Mouse (Mus musculus) hindbrain, embryonic 16.5 days (tissue): Measurements from ENCODE around the gene Vmn1r5. TPM values are rescaled to one million over a fixed set of nuclear protein-coding genes. Genes with fewer than 3 reads are reported as not detected.
"Not testable (repeated sequence)": the region's sequence is repeated elsewhere in the genome, so short reads cannot be mapped to it uniquely, and the experiment has no call there.

ENCODE experiments used
- ATAC-seq: fragments of 200-750 bp; cut with Nextera tagmentation; 2 replicates; pipeline ENCODE4 v1.8.0; 2017; ENCODE audit warnings: moderate TSS enrichment, moderate library complexity
- H3K27ac ChIP-seq: fragments of 300-500 bp; sonication (generic); 2 replicates; pipeline ENCODE4 v1.5.1; 2014; ENCODE audit warnings: low read depth, mild to moderate bottlenecking, control low read depth, low read length, moderate library complexity
- H3K27me3 ChIP-seq: fragments of 300-500 bp; sonication (generic); replicated peaks from 2 replicates; pipeline ENCODE4 v1.6.1; 2014; ENCODE audit warnings: low read length; ENCODE audit not compliant: control insufficient read depth, insufficient read depth
- H3K36me3 ChIP-seq: fragments of 300-500 bp; sonication (generic); 2 replicates; pipeline ENCODE4 v1.6.1; 2014; ENCODE audit warnings: mild to moderate bottlenecking, low read length, moderate library complexity, mixed read lengths; ENCODE audit not compliant: control insufficient read depth, insufficient read depth
- H3K4me1 ChIP-seq: fragments of 300-500 bp; sonication (generic); 2 replicates; pipeline ENCODE4 v1.6.1; 2014; ENCODE audit warnings: low read depth, low read length; ENCODE audit not compliant: control insufficient read depth, insufficient read depth
- H3K4me2 ChIP-seq: fragments of 300-500 bp; sonication (generic); 2 replicates; pipeline ENCODE4 v1.6.1; 2014; ENCODE audit warnings: mild to moderate bottlenecking, low read length, control low read depth, moderate library complexity
- H3K4me3 ChIP-seq: fragments of 300-500 bp; sonication (generic); 2 replicates; pipeline ENCODE4 v1.5.1; 2014; ENCODE audit warnings: mild to moderate bottlenecking, low read length, control low read depth, moderate library complexity
- H3K9ac ChIP-seq: fragments of 300-500 bp; sonication (generic); 2 replicates; pipeline ENCODE4 v1.6.1; 2014; ENCODE audit warnings: low read depth, mild to moderate bottlenecking, control low read depth, low read length, moderate library complexity
- H3K9me3 ChIP-seq: fragments of 300-500 bp; sonication (generic); 2 replicates; pipeline ENCODE4 v1.6.1; 2014; ENCODE audit warnings: mild to moderate bottlenecking, low read length, moderate library complexity; ENCODE audit not compliant: control insufficient read depth
- WGBS: fragments of 180-500 bp; shearing (Covaris S2); extraction: QIAGEN DNeasy Blood & Tissue Kit; methylation state at CpG from one replicate; pipeline ENCODE4 v1.1.7; 2014; 5-methylcytosine and 5-hydroxymethylcytosine counted together
- polyA plus RNA-seq: library from polyadenylated mRNA; unstranded; fragments of >200 nt; fragmentation: Nextera tagmentation; extraction: Ambion mirVana; gene quantifications from 2 replicates; pipeline ENCODE4 v1.2.1, GENCODE M21; 2015

Vmn1r5 gene
- polyA plus RNA-seq, result not detected in 2 replicates

DNA sequence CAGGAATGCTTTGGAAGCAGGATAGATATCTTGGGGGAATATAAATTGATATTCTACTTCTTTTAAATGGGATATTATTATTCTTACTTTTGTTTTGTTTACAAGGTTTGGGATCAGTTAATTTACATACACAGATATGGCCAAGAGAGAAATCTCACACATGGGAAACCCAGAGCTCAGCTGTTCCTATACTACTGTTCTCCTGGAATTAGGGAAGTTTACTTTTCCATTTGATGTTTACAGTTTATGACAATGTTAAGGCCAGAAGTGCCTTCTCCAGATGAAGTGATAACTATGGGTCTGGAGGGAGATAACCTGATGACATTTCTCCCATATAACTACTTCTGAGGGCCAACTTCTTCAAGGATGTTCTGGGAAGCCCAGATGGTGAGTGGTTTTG, at the start of gene Vmn1r5:
TSS of gene Vmn1r5 (plus strand) at position 301 of the 400 bp plus-strand sequence.
- no peaks in the 10 kb centered on the region for H3K36me3 ChIP-seq
- no peak within 1 kb of the TSS for H3K27ac ChIP-seq
- H3K27me3 ChIP-seq, result no peaks in the 10 kb centered on the region
- H3K9ac ChIP-seq, result no peak within 1 kb of the TSS
- no peaks in the 10 kb centered on the region for H3K9me3 ChIP-seq
- no peak for ATAC-seq
- no peak within 1 kb of the TSS for H3K4me2 ChIP-seq
- no peaks in the 10 kb centered on the region for H3K4me1 ChIP-seq
- no peak within 1 kb of the TSS for H3K4me3 ChIP-seq

DNA sequence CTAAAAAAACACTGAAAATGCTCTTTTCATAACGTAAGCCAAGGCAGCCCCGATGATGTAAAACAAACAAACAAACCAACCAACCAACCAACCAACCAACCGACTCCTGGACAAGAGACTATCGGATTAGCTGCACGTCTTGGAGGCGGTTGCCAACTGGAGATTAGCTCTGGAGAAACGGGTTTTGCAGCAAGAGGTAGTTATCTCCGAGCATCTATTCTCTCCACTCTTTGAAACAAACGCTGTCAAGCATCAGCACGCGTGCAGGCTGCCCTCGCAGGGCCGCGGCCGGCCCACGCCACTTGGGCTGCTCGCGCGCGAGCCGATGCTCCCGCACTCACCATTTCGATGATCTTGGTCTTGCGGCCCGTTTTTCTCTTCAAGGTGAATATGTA, 46.7 kb upstream of the Vmn1r5 start:
- ATAC-seq, result no peak
- WGBS, result under 1% methylated on average over 25 of the region's 25 CpGs

DNA sequence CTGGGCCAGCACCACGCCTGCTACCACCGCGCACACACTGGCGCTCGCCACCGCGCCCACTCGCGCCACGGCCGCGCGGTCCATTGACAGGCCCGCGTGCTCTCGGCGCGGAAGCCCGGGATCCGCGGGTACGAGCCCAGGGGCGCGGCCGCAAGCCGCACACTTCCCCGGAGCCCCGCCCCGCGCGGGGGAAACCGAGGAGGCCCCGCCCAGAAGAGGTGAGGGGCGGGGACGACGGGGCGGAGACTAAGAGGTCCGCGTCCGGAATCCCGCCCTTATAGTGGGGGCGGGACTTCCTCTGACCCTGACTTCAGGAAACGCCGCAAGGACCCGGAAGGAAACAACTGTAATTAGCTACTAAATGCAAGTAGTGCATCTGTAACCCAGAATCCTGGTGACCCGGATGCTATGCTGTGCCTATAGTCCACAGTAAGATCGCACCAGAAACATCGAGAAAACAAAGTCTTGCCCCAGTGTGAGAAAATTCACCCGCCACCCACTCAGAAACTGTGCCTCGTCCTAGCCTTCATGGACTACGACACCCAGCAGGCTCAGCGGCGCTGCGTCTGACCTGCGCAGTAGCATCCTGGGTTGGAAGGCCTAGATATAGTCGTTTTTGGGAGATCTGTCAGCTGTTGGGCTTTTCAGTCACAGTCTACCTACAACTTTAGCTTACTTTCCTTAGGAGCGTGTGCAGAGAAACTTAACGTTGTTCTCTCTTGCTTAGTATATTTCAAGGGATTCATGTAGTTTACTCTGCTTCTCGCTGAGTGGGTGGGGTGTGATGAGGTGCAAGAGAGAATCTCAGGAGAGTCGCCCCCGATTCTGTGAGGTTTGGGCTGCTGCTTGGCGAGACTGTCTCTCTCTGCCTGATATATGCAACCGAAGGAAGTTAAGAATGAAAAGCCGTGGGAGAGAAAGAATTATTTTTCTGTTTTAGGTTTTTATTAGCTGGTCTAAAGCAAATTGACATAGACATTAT, 46.1 kb upstream of the Vmn1r5 start, which contains the start of the genes Nt5c3 and Vmn1r4:
TSS of gene Nt5c3 (minus strand) at position 207 of the 982 bp plus-strand sequence.
TSS of gene Vmn1r4 (plus strand) at position 290 of the 982 bp plus-strand sequence.
- peak within 1 kb of the TSS; percentile 70 for H3K4me3 ChIP-seq
- peak within 1 kb of the TSS; percentile 87 for H3K9ac ChIP-seq
- peak; percentile 98 for ATAC-seq
- H3K4me2 ChIP-seq, result peak within 1 kb of the TSS; percentile 59
- H3K36me3 ChIP-seq, result no peaks in the 10 kb centered on the region
- peaks cover 4% of the 10 kb centered on the region for H3K4me1 ChIP-seq
- peak within 1 kb of the TSS; percentile 94 for H3K27ac ChIP-seq
- H3K27me3 ChIP-seq, result no peaks in the 10 kb centered on the region
- 3% methylated on average over 61 of the region's 64 CpGs for WGBS
- no peaks in the 10 kb centered on the region; the same call in 1 of the 2 replicates for H3K9me3 ChIP-seq

More for the DNA sequence above, 46.7 kb upstream of the Vmn1r5 start:
- Histone ChIP-seq H3K4me1 (peaks cover 4% of the 10 kb centered on the region), H3K9me3 (no peaks in the 10 kb centered on the region; the same call in 1 of the 2 replicates), H3K27ac (peak overlapping the region; percentile 94), H3K4me2 (peak overlapping the region; percentile 58), H3K4me3 (peak overlapping the region; percentile 70), H3K9ac (peak overlapping the region; percentile 87), H3K36me3 (no peaks in the 10 kb centered on the region), H3K27me3 (no peaks in the 10 kb centered on the region)

DNA sequence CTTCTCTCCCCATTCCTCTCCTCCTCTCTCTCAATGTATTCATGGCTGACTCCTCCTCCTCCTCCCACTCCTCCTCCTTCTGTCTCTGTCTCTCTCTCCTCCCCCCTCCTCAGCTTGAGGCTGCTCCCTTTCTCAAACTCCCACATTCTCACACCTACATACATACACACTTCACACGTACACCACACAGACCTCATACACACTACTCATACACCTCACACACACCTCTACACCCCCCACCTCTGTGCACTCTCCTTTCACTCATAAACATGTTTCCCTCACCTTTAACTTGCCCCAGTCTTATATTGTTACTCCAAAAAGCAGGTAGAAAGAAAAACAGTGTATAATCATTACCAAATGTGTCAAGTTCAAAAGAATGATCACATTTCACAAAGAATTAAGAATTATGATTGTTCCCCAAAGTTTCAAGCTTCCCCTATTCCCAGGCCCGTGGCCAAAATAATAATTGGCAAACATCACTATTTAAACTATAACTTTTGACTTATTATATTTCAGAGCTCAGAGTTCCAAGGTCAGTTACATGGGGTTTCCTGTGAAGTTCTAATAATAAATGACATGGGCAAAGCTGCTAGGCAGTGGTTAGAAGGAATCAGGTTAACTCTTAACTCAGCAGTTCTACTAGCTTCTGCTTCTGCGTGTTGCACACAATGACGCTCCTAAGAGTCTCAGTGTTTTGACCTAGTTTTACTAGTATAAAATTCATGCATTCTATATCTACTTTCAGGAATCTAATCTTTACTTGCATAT, 38.2 kb upstream of the Vmn1r5 start:
- Histone ChIP-seq H3K4me3 (no peak overlapping the region), H3K9me3 (no peaks in the 10 kb centered on the region; the same call in 1 of the 2 replicates), H3K4me1 (no peaks in the 10 kb centered on the region), H3K27ac (no peak overlapping the region), H3K4me2 (no peak overlapping the region), H3K36me3 (no peaks in the 10 kb centered on the region), H3K27me3 (no peaks in the 10 kb centered on the region), H3K9ac (no peak overlapping the region)
- WGBS, result 71% methylated on average over 4 of the region's 4 CpGs
- ATAC-seq, result no peak

DNA sequence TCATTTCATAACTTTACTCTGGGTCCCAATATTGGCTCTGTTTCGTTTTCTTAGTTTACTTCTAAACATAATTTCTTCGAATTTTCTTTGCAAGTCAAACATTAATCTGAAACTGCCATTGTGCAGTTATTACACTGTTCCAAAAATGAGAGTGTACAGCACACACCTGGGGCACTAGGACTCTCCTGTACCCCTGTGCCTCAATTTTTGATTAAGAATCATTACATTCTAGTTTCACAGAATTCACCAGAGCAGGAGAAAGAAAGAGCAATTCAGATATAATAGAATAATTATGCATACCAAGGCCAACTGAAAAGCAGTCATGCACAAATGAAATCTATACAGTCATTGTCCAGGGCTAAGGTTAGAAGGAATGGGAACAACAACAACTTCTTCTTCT, 37.6 kb upstream of the Vmn1r5 start:
- no peak for ATAC-seq
- 75% methylated on average over 2 of the region's 2 CpGs for WGBS
- H3K4me2 ChIP-seq, result no peak overlapping the region
- H3K4me3 ChIP-seq, result no peak overlapping the region
- no peaks in the 10 kb centered on the region for H3K27me3 ChIP-seq
- H3K27ac ChIP-seq, result no peak overlapping the region
- H3K36me3 ChIP-seq, result no peaks in the 10 kb centered on the region
- no peaks in the 10 kb centered on the region for H3K4me1 ChIP-seq
- no peaks in the 10 kb centered on the region; the same call in 1 of the 2 replicates for H3K9me3 ChIP-seq
- no peak overlapping the region for H3K9ac ChIP-seq

DNA sequence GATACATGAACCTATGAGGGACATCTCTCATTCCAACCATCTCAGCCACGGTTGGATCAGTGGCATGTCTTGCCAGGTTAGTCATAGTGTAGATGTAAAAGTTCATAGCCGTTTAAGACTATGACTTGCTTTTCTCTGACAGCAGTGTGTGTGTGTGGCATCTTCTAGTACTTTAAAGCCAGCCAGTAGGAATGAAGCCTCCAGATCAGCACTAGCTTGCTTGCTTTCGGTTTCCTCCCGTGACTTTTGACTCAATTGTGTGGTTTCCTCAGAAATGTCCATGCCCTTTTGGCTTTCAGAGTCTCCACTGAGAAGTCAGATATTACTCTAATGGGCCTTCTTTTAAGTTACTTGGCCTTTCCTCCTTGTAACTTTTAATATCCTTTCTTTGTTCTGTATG, 35.7 kb upstream of the Vmn1r5 start:
- H3K27me3 ChIP-seq, result no peaks in the 10 kb centered on the region
- H3K36me3 ChIP-seq, result no peaks in the 10 kb centered on the region
- no peak overlapping the region for H3K9ac ChIP-seq
- no peaks in the 10 kb centered on the region for H3K9me3 ChIP-seq
- 90% methylated on average over 4 of the region's 4 CpGs for WGBS
- no peak overlapping the region for H3K27ac ChIP-seq
- no peak overlapping the region for H3K4me2 ChIP-seq
- ATAC-seq, result no peak
- H3K4me3 ChIP-seq, result no peak overlapping the region
- H3K4me1 ChIP-seq, result no peaks in the 10 kb centered on the region

DNA sequence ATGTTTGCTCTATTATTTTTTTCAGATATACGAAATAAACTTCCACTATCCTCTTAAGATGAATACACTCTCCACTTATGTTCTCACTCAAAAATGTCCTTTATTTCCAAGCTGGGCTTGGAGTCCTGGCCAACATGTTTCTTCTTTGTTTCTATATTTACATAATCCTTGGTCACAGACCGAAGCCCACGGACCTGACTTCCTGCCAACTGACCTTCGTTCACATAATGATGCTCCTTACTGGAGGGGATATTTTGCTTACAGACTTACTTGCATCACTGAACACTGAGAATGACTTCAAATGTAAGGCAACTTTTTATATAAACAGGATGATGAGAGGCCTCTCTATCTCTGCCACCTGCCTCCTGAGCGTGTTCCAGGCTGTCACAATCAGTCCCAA, 13.6 kb upstream of the Vmn1r5 start:
- Histone ChIP-seq H3K4me1 (no peaks in the 10 kb centered on the region), H3K27ac (no peak overlapping the region), H3K9me3 (no peaks in the 10 kb centered on the region), H3K36me3 (no peaks in the 10 kb centered on the region), H3K27me3 (no peaks in the 10 kb centered on the region), H3K4me3 (no peak overlapping the region), H3K9ac (no peak overlapping the region), H3K4me2 (no peak overlapping the region)
- no peak for ATAC-seq
- 71% methylated on average over 5 of the region's 5 CpGs for WGBS

DNA sequence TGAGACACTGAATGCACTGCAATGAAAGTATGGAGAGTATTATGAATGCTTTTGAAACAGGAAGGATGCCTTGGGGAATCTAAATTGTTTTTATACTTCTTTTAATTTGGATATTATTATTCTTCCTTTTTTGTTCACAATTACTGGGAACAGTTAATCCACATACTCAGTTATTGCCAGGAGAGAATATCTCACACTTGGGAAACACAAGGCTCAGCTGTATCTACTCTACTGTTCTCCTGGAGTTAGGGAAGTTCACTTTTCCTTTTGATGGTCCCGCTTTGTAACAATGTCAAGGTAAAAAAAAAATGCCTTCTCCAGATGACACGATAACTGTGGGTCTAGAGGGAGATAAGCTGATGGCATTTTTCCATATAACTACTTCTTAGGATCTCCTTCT, 26.9 kb downstream of the Vmn1r5 start, which contains the start of gene Vmn1r6:
TSS of gene Vmn1r6 (plus strand) at position 301 of the 400 bp plus-strand sequence.
- Histone ChIP-seq H3K4me2 (no peak within 1 kb of the TSS), H3K27ac (no peak within 1 kb of the TSS), H3K4me3 (no peak within 1 kb of the TSS), H3K9ac (no peak within 1 kb of the TSS), H3K9me3 (no peaks in the 10 kb centered on the region), H3K4me1 (no peaks in the 10 kb centered on the region), H3K27me3 (no peaks in the 10 kb centered on the region), H3K36me3 (no peaks in the 10 kb centered on the region)
- WGBS, result 87% methylated on average over 2 of the region's 2 CpGs
- no peak for ATAC-seq

DNA sequence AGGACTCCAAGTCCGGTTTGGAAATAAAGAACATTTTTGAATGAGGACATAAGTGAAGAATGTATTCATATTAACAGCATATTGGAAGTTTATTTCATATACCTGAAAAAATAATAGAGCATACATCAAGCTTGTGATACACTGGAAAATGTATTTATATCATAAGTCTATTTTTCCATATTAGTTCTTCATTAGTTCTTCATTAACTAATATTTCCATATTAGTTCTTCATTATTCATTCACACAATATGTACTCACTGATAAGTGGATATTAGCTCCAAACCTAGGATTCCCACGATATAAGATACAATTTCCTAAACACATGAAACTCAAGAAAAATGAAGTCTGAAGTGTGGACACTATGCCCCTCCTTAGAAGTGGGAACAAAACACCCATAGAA, 55.2 kb downstream of the Vmn1r5 start, which contains the start of gene Vmn1r7:
TSS of gene Vmn1r7 (minus strand) at position 101 of the 400 bp plus-strand sequence.
- H3K27ac ChIP-seq, H3K4me3 ChIP-seq, H3K4me1 ChIP-seq, H3K27me3 ChIP-seq, ATAC-seq, H3K9ac ChIP-seq, H3K4me2 ChIP-seq, H3K36me3 ChIP-seq, H3K9me3 ChIP-seq: not testable (repeated sequence)
- 93% methylated on average over 2 of the region's 2 CpGs for WGBS
